Mouse (Mus musculus) layer of hippocampus, adult 9-10 months (tissue): ENCODE measurements around the gene 3110082I17Rik.
A peak's percentile ranks its signal among the peaks of the same experiment; 100 is the strongest.
"Not testable (repeated sequence)": the region's sequence is repeated elsewhere in the genome, so short reads cannot be mapped to it uniquely, and the experiment has no call there.

Experiments used
- DNase-seq: peaks from one replicate; pipeline ENCODE4 v3.0.0; 2022; ENCODE audit warnings: low spot score

Gene 3110082I17Rik

DNA sequence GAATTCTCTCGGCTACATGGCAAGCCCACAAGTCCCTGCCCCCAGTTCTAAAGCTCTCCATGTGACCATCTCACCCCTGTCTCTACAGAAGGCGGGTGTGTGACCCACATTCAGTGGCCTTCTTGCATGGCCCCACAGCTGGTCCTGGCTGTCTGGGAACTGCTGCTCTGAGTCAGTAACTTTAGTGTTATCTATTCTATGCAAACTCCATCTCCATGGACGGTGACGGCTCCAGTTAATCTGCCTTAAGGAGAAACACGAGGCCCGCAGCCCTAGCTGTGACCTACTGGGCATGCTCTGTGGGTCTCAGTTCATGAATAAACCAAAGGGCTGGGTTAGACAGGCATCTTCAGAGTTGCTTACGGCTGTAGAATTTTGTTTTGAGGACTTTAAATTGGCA is 65.9 kb downstream of the 3110082I17Rik start:
- no peak for DNase-seq

DNA sequence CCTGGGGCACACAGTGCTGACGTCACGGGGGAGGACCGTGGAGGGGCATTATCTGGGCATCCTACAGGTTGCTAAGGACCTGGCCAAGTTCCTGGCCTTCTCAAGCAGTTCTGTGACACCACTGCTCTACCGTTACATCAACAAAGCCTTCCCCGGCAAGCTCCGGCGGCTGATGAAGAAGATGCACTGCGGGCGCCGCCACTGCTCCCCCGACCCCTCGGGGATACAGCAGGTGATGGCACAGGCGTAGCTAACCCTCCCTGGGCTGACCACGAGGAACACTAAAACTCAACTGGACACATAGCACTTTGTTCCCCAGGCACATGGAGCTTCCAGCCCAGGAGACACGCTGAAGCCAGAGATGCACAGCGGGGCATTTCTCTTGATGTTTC is 67.1 kb downstream of the 3110082I17Rik start:
- no peak for DNase-seq

- DNase-seq, result no peak
Observed at GRCm38 (mm10) chr5:139392219-139393196, 67.8 kb downstream of the 3110082I17Rik start.

DNA sequence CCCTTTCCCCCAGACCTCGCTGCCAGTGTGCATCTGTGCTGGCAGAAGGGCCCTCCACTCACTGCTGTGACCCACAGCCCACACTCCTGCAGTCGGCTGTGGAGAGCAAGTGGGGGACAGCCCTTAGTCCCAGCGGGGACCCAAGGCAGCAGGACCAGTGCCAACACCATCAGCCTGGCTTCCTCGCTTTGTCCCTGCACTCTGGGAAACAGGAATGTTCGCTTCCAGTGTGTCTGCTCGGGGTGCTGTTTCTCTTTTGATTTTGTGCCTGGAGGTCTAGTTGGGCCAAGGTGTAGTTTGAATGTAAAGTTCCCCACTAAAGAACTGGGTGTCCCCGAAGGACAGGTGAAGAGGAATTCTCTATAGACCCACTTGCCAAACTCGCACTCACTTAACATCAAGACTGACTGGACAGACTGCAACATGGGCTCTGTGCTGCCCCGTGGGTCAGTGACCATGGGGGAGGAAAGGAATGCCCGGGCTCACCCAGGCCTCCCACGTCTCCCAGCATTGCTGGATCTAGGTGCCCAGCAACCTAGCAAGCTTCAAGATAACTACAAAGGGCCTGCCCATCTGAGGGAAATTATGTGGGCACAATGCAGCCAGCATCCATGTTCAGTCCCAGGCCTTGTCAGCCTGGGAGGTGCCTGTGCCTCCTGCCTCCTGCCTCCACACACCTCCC is 68.9 kb downstream of the 3110082I17Rik start:
- no peak for DNase-seq

GRCm38 (mm10) chr5:139390324-139391119 is 69.8 kb downstream of the 3110082I17Rik start:
- DNase-seq, result not testable (repeated sequence)

DNA sequence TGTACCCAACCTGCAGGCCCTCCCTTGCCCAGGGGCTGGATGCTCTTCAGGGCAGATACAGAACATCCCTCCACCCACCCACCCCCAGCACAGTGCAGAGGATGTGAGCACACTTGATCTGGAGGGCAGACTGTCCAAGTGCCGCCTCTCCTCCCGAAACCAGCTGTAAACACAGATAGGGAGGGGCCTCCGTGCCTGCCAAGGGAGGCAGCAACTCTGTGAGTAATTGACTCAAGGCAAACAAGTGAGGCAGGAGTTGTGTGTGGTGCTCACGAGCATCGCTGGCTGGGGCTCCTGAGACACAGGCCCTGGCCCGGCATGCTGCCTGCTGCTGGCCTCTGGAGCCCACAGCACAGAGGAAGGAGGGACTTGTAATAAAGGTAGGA is 70.7 kb downstream of the 3110082I17Rik start:
- no peak for DNase-seq

DNA sequence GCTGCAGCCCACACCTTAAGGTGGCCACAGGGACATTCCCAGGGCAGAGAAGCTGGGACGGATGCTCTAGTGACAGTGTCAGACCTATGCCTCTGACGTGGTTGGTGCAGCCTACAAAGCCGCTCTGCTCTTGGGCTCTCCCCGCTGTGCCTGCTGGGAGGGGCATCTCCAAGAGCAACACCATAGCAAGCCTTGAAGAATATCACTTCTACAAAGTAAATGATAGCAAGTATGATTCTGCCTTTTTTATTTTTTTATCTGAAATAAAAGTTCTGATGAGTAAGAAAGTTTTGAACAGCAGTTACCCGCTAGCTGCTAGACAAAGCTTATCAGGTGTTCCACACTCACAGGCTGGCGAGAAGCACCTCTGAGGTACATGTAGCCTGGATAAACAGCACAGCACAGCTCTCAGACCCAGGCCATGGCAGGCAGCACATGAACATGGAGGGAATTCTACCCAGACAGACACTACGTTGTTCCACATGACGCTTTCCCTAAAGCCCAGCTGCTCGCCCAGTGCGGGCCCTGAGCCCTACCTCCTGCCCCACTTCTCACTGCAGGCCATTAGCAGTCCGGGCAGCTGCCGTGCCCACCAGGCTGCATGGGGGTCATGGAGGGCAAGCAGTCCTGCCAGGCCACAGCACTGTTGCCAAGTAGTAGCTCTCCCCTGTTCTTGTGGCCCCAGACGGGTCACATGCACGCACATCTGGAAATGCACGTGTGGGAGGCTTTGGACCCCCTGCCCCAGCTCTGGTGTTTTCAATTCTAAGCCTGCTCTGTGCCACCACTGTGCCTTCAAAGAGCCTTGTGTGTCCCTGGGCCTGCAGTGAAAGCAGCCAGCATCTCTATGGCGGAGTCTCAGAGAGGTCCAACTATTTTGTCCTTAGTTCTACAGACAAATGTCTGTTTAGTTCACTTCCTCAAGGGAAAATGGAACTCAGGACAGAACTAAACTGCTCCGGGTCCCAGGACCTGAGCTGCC is 71.3 kb downstream of the 3110082I17Rik start:
- DNase-seq, result no peak

DNA sequence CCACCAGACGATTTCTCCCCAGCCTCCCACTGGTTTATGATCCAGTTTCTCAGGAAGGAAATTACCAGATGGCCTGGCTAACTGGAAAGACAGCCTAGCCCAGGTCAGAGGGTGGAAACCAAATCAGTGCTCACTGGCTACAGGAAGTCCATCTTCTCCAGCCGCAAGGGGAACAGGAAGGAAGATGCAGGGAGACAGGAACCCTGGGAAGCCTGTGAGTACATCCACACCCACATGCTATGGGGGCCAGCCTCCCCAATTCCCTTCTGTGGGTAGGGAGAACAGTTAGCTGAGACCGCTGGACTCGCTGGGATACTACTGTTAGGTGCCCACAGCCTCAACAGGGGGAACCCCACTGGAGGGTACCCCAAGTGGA is 72.1 kb downstream of the 3110082I17Rik start:
- DNase-seq, result no peak

- no peak for DNase-seq
Observed at GRCm38 (mm10) chr5:139387329-139388194, 72.8 kb downstream of the 3110082I17Rik start.

- DNase-seq, result no peak
Observed at GRCm38 (mm10) chr5:139386047-139386446, 74.3 kb downstream of the 3110082I17Rik start.

GRCm38 (mm10) chr5:139384531-139384930 is 75.8 kb downstream of the 3110082I17Rik start:
- DNase-seq, result no peak

- no peak for DNase-seq
Observed at GRCm38 (mm10) chr5:139383234-139383633, 77.1 kb downstream of the 3110082I17Rik start.

DNA sequence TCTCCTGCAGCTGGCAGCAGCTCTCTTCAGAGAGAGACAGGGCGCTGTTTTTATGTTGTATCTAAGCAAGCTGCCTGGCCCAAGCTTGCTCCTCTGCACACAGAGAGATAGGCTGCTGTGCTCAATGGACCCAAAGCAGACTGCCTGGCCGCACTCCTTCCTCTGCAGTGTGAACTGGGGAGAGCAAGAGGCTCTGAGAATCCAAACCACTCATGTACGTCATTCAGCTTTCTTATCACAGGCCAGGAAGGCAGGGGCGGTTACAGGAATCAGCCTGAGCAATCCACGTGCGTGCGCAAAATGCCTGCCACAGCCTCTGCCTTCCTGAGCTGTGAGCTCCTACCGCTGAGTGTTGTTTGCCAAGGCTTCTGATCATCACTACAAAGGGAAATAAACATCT is 77.6 kb downstream of the 3110082I17Rik start:
- DNase-seq, result no peak

DNA sequence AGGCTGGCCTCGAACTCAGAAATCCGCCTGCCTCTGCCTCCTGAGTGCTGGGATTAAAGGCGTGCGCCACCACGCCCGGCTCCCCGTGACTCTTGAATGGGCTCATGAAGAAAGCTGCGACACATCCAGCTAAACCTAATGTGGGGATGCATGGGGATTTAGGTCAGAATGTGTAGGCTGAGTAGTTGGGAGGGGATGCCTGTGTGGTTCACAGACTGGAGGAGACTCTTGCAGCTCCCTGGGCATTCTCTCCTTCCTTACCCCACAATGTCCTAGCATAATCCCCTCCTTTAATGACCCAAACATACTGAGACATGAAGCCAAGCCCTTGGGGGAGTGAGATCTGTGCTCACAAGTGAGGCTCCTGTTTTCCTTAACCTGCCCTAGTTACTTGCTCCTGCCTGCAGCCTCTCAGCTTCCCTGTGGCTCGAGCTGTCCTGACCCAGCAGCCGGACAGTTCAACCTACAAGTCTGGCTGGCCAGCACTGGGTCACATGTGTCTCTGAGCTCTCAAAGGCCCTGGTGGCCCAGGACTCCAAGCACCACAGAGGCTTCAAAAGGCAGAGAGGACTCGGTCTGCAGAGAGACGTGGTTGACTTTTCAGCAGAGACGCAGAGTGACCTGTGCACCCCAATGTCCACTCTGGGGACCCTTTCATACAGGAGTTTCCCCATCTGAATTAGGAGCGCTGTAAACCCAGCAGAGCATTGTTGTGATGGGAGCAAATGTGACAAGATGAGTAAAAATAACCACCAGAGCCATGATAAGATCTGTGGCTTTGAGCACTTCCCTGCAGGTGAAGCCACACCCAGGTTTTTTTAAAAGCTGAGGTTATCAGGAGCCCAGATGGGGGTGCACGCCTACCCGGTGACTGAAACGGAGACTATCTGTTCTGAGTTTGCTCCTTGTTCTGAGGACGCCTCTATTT is 78.5 kb downstream of the 3110082I17Rik start:
- DNase-seq, result no peak

DNA sequence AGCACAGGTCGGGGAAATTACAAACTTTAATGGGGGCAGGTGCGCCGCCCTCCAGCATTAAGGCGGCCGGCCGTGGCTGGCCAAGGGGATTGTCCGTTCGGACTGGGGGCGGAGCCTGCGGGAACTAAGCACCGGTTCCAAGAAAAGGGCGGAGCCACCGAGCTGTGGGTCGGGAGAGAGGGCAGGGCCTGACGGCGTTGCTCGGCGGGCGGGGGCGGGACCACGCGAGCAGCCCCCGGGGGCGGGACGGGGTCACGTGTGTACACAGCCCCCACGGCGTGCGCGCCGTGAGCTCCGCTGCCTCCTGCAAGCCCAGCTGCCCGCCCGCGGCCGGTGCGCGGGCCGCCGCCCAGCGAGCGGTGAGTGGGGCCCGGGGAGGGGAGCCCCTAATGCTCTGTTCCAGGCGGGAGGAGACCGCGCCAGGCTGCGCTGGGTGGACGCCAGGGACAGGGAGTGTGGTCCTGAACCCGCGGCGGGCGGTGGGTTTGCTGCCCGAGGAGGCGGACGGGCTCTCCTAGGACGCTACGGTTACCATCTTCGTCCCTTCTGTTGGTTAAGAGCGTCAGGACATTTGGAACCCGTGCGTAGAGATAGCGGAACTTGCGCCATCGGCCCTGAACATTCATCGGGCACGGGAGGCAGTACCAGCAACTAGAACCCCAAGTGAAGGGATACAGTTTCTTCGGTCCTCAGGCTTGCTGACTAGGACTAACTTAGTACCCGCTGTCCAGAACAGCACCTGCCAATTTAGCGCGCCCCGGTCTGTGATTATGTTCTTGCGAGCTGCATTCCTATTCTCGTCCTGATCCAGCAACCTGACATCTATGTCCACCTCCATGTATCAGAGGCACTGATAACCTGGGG is 79.7 kb downstream of the 3110082I17Rik start:
- peak; percentile 59 for DNase-seq

DNA sequence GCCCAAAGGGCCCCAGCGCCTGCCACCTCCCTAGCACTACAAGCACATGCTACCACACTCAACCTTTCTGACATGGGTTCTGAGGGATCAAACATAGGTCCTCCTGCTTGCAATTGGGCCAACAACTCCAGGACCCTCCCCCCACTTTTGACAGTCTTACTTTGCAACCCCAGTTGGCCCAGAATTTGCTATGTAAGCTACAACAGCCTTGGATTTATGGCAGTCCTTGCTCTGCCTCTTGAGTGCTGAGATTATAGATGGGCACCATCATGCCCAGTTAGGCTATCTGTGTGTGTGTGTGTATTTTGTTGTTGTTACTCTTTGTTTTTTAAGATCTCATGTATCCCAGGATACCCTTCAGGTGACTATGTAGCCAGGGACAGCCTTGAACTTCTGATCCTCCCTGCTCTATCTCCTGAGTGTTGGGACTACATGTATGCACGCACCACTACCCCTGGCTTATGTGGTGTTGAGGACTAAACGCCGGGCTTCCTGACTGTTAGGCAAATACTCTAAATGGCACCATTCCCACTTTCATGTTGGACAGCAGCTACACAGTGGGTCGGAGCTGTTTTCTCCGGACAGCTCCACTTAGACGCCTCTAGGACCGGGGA is 80.4 kb downstream of the 3110082I17Rik start:
- DNase-seq, result no peak

DNA sequence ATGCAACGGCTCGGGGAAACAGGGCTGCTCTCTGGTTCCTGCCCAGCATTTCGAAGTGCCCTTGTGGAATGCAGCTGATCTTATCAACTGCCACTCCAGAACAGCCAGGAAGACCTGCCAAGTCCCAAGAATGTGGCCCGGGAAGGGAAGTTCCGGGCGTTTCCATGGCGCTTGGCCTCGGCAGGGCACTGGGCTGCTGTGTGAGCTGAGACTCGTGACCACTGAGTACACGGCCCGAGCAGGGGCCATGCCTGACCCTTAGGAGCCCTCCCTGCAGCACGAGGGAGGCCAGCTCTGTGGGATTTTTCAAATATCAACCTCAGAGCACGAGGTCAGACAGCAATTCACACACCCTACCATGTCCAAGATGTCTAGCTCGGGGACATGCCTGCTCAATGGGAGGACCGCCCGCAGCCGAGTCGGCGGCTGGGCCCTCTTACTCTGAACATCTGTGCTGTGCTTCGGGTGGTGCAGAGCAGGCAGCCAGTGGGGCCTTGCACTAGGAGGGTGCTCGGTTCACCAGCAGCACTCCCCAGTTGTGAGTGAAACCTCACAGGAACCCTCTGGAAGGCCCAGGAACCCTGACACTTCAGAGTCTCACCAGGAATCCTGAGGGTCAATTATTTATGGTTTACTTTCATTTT is 81.2 kb downstream of the 3110082I17Rik start:
- DNase-seq, result no peak
